Mouse (Mus musculus): ENCODE measurements around the gene Cdk5rap2. TPM values are rescaled to one million over a fixed set of nuclear protein-coding genes. Genes with fewer than 3 reads are reported as not detected.

Gene Cdk5rap2
- total and polyA plus RNA-seq, 2 experiments from 2014 or later = 2.8 to 6.1 TPM

GRCm38 (mm10) chr4:70272943-70273342 lies 137.3 kb downstream of the Cdk5rap2 start:
- ATAC-seq (ENCODE audit: insufficient read depth, low read depth) (no peak), DNase-seq (ENCODE audit: low spot score) (no peak)
- Histone ChIP-seq H3K36me3 (replicated peaks; ENCODE audit: control insufficient read depth, insufficient read depth, low read length) (peaks cover 13% of the 10 kb centered on the region; the same call in 1 of the 2 replicates), H3K27ac (ENCODE audit: low read depth) (no peak overlapping the region), H3K4me3 (ENCODE audit: low read depth, low read length) (no peak overlapping the region), H3K4me1 (ENCODE audit: control insufficient read depth, insufficient read depth) (no peaks in the 10 kb centered on the region), H3K9me3 (replicated peaks; ENCODE audit: control insufficient read depth, low read length) (no peaks in the 10 kb centered on the region), H3K9ac (replicated peaks; ENCODE audit: low read depth, low read length) (no peak overlapping the region), H3K4me2 (ENCODE audit: low read depth, low read length) (no peak overlapping the region), H3K27me3 (ENCODE audit: control insufficient read depth, insufficient read depth, low read length) (no peaks in the 10 kb centered on the region)
- WGBS = 87% methylated on average over 4 of the region's 4 CpGs
- TF ChIP-seq CTCF (IDR thresholded peaks at IDR 0.05; ENCODE audit: low read depth) (no peak), EP300 (IDR thresholded peaks at IDR 0.05; ENCODE audit: low read depth) (no peak)

- Histone ChIP-seq H3K27ac (ENCODE audit: low read depth) (no peak overlapping the region), H3K9me3 (replicated peaks; ENCODE audit: control insufficient read depth, low read length) (no peaks in the 10 kb centered on the region), H3K4me3 (ENCODE audit: low read depth, low read length) (no peak overlapping the region), H3K4me2 (ENCODE audit: low read depth, low read length) (no peak overlapping the region), H3K9ac (replicated peaks; ENCODE audit: low read depth, low read length) (no peak overlapping the region), H3K27me3 (ENCODE audit: control insufficient read depth, insufficient read depth, low read length) (no peaks in the 10 kb centered on the region), H3K36me3 (replicated peaks; ENCODE audit: control insufficient read depth, insufficient read depth, low read length) (peaks cover 13% of the 10 kb centered on the region; the same call in 1 of the 2 replicates), H3K4me1 (ENCODE audit: control insufficient read depth, insufficient read depth) (no peaks in the 10 kb centered on the region)
- WGBS = 71% methylated on average over 4 of the region's 4 CpGs
- no peak for ATAC-seq (ENCODE audit: insufficient read depth, low read depth)
- no peak for TF ChIP-seq CTCF (IDR thresholded peaks at IDR 0.05; ENCODE audit: low read depth)
- TF ChIP-seq EP300 (IDR thresholded peaks at IDR 0.05; ENCODE audit: low read depth) = no peak
- DNase-seq (ENCODE audit: low spot score) = no peak
These were observed 137.7 kb downstream of the Cdk5rap2 start for GRCm38 (mm10) chr4:70272527-70272926.

- Histone ChIP-seq H3K9ac (replicated peaks; ENCODE audit: low read depth, low read length) (no peak overlapping the region), H3K27me3 (ENCODE audit: control insufficient read depth, insufficient read depth, low read length) (no peaks in the 10 kb centered on the region), H3K36me3 (replicated peaks; ENCODE audit: control insufficient read depth, insufficient read depth, low read length) (peaks cover 32% of the 10 kb centered on the region), H3K9me3 (replicated peaks; ENCODE audit: control insufficient read depth, low read length) (no peaks in the 10 kb centered on the region), H3K4me2 (ENCODE audit: low read depth, low read length) (no peak overlapping the region), H3K27ac (ENCODE audit: low read depth) (no peak overlapping the region), H3K4me3 (ENCODE audit: low read depth, low read length) (no peak overlapping the region), H3K4me1 (ENCODE audit: control insufficient read depth, insufficient read depth) (no peaks in the 10 kb centered on the region)
- DNase-seq (ENCODE audit: low spot score) (no peak), ATAC-seq (ENCODE audit: insufficient read depth, low read depth) (no peak)
- WGBS = 73% methylated on average over 2 of the region's 2 CpGs
- TF ChIP-seq EP300 (IDR thresholded peaks at IDR 0.05; ENCODE audit: low read depth) = no peak
- no peak for TF ChIP-seq CTCF (IDR thresholded peaks at IDR 0.05; ENCODE audit: low read depth)
These were observed 142.9 kb downstream of the Cdk5rap2 start for GRCm38 (mm10) chr4:70267213-70267906.

- Histone ChIP-seq H3K27ac (ENCODE audit: low read depth) (no peak overlapping the region), H3K9me3 (replicated peaks; ENCODE audit: control insufficient read depth, low read length) (no peaks in the 10 kb centered on the region), H3K9ac (replicated peaks; ENCODE audit: low read depth, low read length) (no peak overlapping the region), H3K27me3 (ENCODE audit: control insufficient read depth, insufficient read depth, low read length) (no peaks in the 10 kb centered on the region), H3K4me2 (ENCODE audit: low read depth, low read length) (no peak overlapping the region), H3K4me1 (ENCODE audit: control insufficient read depth, insufficient read depth) (no peaks in the 10 kb centered on the region), H3K36me3 (replicated peaks; ENCODE audit: control insufficient read depth, insufficient read depth, low read length) (peaks cover 29% of the 10 kb centered on the region), H3K4me3 (ENCODE audit: low read depth, low read length) (no peak overlapping the region)
- 53% methylated on average over 6 of the region's 6 CpGs for WGBS
- DNase-seq (ENCODE audit: low spot score) (peak; percentile 14), ATAC-seq (ENCODE audit: insufficient read depth, low read depth) (no peak)
- TF ChIP-seq CTCF (IDR thresholded peaks at IDR 0.05; ENCODE audit: low read depth) (peak; percentile 84), EP300 (IDR thresholded peaks at IDR 0.05; ENCODE audit: low read depth) (no peak)
These were observed 145.0 kb downstream of the Cdk5rap2 start for GRCm38 (mm10) chr4:70265248-70265647.

GRCm38 (mm10) chr4:70262850-70263249 lies 147.4 kb downstream of the Cdk5rap2 start:
- no peaks in the 10 kb centered on the region for H3K4me1 ChIP-seq (ENCODE audit: control insufficient read depth, insufficient read depth)
- ATAC-seq (ENCODE audit: insufficient read depth, low read depth) = no peak
- H3K4me3 ChIP-seq (ENCODE audit: low read depth, low read length) = no peak overlapping the region
- TF ChIP-seq CTCF (IDR thresholded peaks at IDR 0.05; ENCODE audit: low read depth) (no peak), EP300 (IDR thresholded peaks at IDR 0.05; ENCODE audit: low read depth) (no peak)
- H3K9ac ChIP-seq (replicated peaks; ENCODE audit: low read depth, low read length) = no peak overlapping the region
- 70% methylated on average over 5 of the region's 5 CpGs for WGBS
- no peak overlapping the region for H3K27ac ChIP-seq (ENCODE audit: low read depth)
- H3K4me2 ChIP-seq (ENCODE audit: low read depth, low read length) = no peak overlapping the region
- peaks cover 29% of the 10 kb centered on the region for H3K36me3 ChIP-seq (replicated peaks; ENCODE audit: control insufficient read depth, insufficient read depth, low read length)
- H3K27me3 ChIP-seq (ENCODE audit: control insufficient read depth, insufficient read depth, low read length) = no peaks in the 10 kb centered on the region
- no peaks in the 10 kb centered on the region for H3K9me3 ChIP-seq (replicated peaks; ENCODE audit: control insufficient read depth, low read length)
- no peak for DNase-seq (ENCODE audit: low spot score)

GRCm38 (mm10) chr4:70261315-70261714 lies 148.9 kb downstream of the Cdk5rap2 start:
- 75% methylated on average over 5 of the region's 5 CpGs for WGBS
- no peaks in the 10 kb centered on the region for H3K4me1 ChIP-seq (ENCODE audit: control insufficient read depth, insufficient read depth)

More at GRCm38 (mm10) chr4:70261315-70261714, 148.9 kb downstream of the Cdk5rap2 start:
- TF ChIP-seq EP300 (IDR thresholded peaks at IDR 0.05; ENCODE audit: low read depth) = no peak
- TF ChIP-seq CTCF (IDR thresholded peaks at IDR 0.05; ENCODE audit: low read depth) = no peak
- H3K9ac ChIP-seq (replicated peaks; ENCODE audit: low read depth, low read length) = no peak overlapping the region
- no peaks in the 10 kb centered on the region for H3K27me3 ChIP-seq (ENCODE audit: control insufficient read depth, insufficient read depth, low read length)
- H3K4me3 ChIP-seq (ENCODE audit: low read depth, low read length) = no peak overlapping the region
- no peaks in the 10 kb centered on the region for H3K9me3 ChIP-seq (replicated peaks; ENCODE audit: control insufficient read depth, low read length)
- H3K36me3 ChIP-seq (replicated peaks; ENCODE audit: control insufficient read depth, insufficient read depth, low read length) = peaks cover 31% of the 10 kb centered on the region
- ATAC-seq (ENCODE audit: insufficient read depth, low read depth) (no peak), DNase-seq (ENCODE audit: low spot score) (no peak)
- H3K27ac ChIP-seq (ENCODE audit: low read depth) = no peak overlapping the region
- H3K4me2 ChIP-seq (ENCODE audit: low read depth, low read length) = no peak overlapping the region
